Mouse (Mus musculus) bone marrow, adult 2 months (tissue): ENCODE results near the gene Efnb2.

Experiments used
- CTCF ChIP-seq: fragments of 200-500 bp; IDR thresholded peaks from 2 replicates; pipeline ENCODE4 v1.5.1; 2011; ENCODE audit warnings: low read length, control low read depth; ENCODE audit not compliant: control insufficient read depth, insufficient read depth
- POLR2A ChIP-seq: fragments of 200-500 bp; IDR thresholded peaks from 2 replicates; pipeline ENCODE4 v1.6.1; 2011; ENCODE audit warnings: low read depth, mild to moderate bottlenecking, control low read depth, low read length, borderline replicate concordance; ENCODE audit not compliant: control insufficient read depth

- TF ChIP-seq CTCF = no peak
- no peak for TF ChIP-seq POLR2A
Measured at GRCm38 (mm10) chr8:8620536-8620935, 40.5 kb downstream of the Efnb2 start.
